Mouse (Mus musculus) testis, adult 2 months (tissue): ENCODE results near the gene Prkrip1.

Experiments used
- CTCF ChIP-seq: fragments of 200-500 bp; IDR thresholded peaks from 2 replicates; pipeline ENCODE4 v1.5.1; 2012; ENCODE audit warnings: low read depth, mild to moderate bottlenecking, inconsistent platforms, low read length, moderate library complexity; ENCODE audit not compliant: control insufficient read depth, insufficient read depth, insufficient replicate concordance
- POLR2A ChIP-seq: fragments of 200-500 bp; IDR thresholded peaks from 2 replicates; pipeline ENCODE4 v1.6.1; 2012; ENCODE audit warnings: low read depth, mild to moderate bottlenecking, inconsistent platforms, low read length, moderate library complexity; ENCODE audit not compliant: control insufficient read depth

DNA sequence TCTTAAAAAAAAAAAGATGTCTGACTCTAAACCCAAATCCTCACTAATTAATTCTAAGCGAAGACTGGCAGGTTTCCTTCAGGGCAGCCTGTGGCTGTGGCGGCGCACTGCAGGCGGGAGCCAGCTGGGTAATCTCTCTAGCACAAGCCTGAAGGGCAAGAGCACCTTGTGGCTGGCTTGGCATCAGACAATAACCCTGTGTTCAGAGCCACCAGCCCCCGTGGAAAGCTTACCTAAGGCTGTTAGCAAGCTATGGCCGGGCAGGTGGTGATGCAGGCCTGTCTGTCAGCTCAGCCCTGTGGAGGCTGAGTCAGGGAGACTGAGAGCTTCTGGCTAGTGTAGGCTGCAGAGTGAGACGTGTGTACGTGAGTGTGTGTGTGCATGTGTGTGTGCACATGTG lies 33.5 kb downstream of the Prkrip1 start:
- TF ChIP-seq POLR2A: no peak
- no peak for TF ChIP-seq CTCF
